Mouse (Mus musculus) 416B (cell line): ENCODE data around the gene Ppfibp1.
A peak's percentile ranks its signal among the peaks of the same experiment; 100 is the strongest.

ENCODE experiments used
- DNase-seq: peaks from one replicate; pipeline ENCODE4 v3.0.0; 2011; ENCODE audit warnings: low read depth

Ppfibp1 gene

DNA sequence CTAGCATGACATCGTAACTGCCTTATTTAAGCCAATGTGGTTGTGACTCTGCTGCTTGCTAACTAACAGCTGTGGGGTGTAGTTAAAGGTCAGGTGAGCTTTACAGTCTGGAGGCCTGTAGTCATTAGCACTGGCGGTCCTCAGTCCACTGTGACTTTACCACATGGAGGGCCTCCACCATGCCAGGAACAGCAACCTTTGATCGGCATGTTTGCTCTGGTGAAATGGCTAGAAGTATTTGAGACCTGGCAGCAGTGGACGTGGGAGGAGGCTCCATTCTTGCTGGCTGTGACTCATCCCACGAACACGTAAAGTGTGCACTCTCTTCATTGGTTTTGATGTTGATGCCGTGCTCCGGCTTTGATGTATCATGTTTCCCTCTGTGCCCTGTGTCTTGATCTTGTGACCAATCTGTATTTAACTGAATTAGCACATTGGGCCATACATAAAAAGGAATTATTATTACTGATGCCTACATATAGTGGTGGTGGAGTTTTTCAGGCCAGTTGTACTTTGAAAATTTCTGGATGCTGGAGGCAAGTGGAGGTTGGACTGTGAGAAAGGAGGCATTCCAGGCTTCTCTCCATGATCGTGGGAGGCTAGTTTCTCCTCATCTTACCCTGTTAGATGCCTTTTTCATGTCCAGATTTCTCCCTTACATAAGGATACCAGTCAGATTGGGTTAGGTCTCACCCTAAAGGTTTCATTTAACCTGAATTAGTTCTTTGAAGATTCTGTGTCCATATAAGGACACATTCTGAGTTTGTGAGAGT is 71.8 kb downstream of the Ppfibp1 start:
- DNase-seq: peak; percentile 62

DNA sequence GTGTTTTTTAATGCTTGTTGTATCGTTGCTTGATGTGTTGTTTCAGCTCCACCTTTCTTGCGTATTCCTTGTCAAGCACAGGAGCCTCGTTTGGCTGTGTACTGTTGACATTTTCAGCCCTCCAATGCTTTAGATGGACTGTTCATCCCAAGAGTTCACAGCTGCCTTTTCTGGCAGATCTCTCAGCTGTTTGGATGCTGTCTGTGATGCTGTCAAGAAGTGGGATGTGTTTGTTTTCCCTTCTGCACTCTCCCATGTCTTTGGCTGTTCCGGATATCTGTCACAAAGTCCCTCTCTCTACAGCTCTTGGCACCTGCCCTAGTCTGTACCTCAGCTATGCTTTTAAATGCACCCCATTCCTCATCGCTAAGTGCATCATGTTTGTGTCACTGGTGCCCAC is 72.7 kb downstream of the Ppfibp1 start:
- DNase-seq: no peak

DNA sequence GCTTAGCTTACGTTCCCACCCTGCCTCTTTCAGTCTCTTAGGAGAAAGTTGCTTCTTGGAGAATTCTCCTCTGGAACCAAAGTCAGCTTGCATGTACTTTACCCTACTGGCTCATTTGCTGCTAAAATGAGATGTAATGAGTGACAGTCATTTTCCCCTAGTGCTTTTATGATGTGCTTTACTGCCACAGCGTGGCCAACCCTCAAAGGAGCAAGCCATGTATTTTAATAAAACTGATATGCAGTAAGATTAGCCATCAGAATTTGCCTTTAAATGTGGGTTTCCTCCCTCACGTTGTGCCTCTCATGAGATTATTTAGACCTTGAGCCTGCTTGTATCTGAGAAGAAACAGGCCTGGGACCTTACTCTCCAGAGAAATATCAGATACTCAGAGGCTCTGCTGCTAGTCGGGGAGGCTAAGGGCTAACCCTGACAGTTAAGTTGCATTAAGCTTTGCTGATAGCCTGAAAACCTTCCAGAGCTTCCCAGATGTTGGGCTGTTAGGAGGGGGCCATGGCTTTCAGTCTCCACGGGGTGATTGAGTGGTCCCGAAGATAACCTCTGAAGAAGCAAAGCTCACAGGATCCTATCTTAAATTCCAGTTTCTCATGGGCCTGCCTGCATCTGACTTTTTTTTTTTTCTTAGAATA is 73.7 kb downstream of the Ppfibp1 start:
- DNase-seq: no peak

DNA sequence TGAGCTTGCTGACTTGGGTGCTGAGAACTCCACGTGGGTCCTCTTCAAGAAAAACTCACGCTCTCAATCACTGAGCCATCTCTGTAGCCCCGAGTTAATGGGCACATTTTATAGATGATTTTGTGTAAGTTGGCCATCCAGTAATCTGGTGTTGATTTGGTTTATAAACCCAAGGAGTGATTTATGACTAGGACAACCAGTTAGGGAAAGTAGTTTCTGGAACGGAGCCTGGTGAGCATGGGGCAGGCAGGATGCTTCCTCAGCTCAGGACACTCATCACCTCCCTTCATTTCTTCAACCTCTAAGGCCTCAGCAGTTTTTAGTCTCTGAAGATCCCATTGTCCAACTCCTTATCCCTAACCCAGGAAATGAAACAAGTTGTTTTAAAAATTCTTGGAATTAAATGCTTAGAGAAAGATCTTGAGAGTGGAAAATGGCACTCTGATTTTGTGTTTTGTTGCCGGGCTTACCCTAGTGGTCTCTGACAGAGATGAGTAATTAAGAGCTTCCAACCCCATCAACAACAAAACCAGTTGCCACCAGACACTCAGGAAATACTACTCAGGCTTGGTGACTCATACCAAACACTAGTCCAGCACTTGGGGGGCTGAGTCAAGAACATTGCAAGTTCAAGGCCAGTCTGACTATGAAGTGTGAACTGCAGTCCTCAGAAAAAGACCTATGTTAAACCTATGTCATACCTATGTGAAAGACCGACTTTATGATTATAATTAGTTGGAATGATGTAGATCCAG is 75.3 kb downstream of the Ppfibp1 start:
- DNase-seq: peak; percentile 85

DNA sequence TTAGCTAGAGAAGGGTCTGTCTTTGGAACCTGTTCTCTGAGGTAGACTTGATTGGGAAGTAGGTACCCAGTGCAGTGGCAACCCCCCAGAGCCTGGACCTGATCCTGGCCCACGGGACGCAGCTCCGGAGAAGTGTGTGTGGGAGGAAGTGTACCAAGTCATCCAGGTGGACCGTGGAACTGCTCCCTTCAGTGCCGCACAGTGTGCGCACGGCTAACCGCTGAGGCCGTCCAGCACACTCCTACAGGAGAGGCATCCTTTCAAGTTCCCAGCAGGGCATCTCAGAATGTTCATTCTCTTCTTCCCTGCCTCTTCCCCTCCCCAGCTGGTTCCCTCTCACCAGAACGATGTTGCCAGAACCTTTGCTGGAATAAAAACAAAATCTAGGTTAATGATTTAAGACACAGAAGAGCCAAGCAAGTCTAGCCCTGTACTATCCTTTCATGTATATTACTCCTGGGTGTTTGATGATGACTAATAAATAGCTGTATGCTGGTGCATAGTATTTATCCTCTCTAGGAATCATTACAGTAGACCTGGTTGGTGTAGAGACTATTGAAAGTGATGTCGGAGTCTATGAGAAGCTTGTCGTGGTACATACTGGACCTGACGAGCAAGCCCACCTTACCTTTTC is 77.0 kb downstream of the Ppfibp1 start:
- DNase-seq: no peak

DNA sequence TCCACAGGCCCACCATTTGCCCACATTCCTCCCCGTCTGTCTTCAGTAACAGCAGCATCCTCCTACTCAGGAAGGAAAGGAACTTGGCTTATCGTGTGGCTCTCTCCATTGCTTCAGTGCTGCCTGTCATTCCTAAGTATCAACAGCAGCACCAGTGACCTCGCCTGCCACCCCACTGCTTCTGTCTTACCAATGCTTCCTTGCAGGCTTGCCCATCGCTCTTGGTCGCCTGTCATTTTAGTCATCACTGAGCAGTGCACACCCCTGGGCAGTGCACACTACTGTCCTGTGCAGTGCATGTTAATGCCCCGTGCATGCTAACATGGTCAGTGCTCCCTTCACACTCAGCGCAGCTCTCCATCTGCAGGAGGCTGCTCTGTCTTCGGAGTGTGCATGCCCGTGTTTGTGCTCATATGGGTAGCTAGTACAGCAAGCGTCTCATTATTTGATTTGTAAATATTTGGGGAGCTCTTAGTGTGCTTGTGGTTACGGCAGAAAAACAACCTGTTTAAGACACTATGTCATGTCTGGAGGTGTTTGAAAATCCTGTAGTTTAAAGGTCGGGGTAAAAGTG is 78.2 kb downstream of the Ppfibp1 start:
- no peak for DNase-seq

DNA sequence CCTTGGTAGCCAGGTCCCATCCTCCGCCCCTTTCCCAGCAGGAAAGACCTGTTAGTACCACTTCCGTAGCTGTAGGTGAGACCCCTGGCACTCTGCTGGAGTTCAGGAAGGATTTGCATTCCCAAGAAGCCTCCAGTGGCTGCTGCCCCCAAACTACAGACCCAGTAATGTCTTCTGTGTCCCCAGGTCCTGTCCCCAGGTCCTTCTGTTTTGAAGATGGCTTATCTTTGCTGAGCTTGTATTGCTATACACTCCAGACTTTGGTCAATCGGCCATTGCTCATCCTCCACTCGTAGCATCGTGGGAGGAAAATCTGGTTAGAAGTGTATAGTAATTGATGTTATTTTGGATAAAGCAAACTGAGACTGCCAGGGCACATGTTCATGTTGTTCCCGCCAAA is 79.5 kb downstream of the Ppfibp1 start:
- no peak for DNase-seq

DNA sequence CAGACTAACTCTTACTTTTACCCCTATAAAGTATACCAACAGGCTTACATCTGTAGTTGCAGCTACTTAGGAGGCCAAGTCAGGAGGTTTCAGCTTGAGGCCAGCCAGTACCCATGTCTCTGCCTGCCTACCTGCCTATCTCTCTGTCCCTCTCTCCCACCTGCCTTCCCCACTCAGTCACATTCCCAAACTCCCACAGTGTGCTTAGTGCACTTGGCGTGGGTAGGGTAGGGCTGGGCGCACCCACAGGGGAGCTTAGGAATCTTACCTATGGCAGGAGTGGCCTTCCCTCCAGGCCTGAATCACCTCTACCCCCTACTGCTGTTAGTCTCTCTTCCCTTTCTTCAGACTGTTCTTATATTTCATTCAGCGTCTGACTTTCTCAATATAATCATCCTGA is 82.5 kb downstream of the Ppfibp1 start:
- DNase-seq: no peak

DNA sequence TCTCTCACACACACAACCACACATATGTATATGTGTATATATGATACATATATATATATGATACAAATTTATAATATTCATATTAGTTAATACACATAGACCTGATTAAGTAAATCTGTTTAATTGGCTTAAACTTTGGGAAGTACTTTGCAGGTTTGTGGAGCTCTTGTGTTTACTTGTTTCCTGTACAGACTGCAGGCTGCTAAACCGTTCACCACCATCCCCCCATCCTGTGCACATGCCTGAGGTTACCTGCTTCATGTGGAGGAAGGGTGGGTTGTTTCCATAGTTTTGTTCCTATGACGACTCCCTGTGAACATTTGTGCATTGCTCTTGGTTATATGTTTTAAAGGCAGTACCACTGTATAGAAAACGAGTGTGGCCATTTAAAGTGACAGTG is 83.1 kb downstream of the Ppfibp1 start:
- DNase-seq: no peak

DNA sequence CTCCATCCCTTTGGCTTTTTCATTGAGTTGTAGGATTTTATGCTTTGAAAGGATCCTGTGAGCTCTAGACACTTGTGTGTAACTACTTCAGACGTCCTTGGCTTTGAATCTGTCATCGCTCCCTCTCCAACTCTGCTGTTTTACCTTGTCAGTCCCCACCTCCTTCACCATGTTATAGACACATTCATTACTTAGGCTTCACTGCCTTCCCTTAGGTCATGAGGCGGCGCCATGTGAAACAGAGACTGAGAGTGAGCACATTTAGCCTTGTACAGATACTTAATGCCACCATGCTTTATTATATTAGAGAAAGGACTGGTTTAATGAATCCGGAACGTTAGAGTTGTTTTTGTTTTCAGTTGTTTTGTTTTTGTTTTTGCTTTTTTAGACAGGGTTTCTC is 83.7 kb downstream of the Ppfibp1 start:
- no peak for DNase-seq

DNA sequence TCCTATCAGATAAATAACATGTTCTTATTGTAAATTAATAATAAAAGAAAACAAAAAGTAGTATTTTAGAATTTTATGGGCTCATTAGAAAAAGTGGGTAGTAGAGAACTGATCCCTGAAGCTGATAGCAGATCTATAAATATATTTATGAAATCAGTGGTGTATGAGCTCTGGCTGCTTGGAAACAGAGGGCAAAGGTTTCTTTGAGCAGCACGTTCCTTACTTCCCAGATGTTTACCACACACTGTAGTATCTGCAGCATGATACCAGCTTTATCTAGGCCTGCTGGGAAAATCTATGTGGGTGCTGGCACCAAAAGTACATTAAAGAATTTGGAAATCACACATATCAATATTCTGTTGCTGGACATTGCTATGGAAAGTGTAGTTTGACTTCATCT is 84.5 kb downstream of the Ppfibp1 start:
- no peak for DNase-seq

DNA sequence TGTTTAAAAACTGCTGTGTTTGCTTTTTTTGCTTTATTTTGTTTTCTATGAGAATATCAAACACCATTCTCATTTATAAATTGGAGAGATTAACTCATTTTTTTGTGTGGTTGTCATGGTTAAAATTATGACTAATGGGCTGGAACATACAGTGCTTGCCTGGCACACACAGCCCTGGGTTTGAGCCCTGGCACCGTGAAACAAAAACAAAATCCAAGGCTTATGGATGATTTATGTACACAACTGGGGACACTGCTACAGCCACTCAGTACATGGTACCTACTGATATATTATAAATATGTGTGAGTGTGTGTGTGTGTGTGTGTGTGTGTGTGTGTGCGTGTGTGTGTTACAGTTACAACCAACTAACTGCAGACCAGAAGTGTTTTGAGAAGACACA is 85.1 kb downstream of the Ppfibp1 start:
- DNase-seq: no peak

DNA sequence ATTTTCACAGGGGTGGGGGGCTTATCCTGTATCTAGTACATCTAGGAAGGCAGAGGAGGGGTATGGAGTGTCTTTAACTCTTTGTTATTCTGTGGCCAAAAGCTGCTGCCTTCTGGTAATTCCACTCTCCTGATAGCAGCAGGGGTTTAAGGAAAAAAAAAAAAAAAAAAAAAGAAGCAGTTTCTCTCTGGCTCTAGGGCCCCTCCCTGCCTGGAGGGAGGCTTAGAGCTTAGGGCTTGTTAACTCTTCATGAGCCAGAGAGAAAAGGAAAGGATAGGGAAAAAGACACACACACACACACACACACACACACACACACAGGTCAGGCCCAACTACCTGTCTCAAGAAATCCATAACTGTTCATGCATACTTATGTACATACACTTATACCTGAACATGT is 85.5 kb downstream of the Ppfibp1 start:
- no peak for DNase-seq

DNA sequence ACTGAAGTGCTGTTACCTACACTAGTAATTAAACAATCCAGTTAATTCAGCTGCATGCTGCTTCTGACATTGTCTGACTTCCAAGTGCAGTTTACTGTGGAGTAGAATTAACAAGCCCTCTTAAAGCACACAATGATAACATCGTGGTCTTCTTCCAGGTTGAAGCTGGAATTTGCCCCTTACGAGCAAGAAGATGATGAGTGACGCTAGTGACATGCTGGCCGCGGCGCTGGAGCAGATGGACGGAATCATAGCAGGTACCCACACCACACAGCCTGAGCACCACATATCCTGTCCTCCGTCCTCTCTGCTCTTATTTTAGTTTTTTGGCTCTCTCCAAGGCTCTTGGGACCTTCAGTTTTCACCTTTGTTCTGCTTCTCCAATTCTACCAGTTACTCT is 88.2 kb downstream of the Ppfibp1 start:
- no peak for DNase-seq

DNA sequence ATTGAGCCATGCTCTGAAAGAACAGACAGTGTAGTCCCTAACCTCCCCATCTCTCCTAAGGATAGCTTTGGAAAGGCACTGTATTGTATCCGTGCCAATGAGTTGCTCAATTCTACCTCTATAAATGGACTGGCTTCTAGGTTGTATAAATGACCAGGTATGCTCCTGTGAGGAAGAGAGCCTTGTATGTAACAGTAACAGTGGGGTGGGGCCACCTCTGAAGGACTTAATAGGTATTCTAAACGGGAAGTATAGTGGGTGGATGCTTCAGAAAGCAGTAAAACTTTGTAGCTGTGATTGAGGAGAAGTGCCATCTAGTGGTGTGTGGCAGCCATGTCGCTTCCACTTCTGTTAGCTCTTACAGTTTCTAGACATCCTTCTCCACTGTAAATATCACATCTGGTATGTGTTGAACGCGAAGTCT is 90.4 kb downstream of the Ppfibp1 start:
- peak; percentile 46 for DNase-seq

DNA sequence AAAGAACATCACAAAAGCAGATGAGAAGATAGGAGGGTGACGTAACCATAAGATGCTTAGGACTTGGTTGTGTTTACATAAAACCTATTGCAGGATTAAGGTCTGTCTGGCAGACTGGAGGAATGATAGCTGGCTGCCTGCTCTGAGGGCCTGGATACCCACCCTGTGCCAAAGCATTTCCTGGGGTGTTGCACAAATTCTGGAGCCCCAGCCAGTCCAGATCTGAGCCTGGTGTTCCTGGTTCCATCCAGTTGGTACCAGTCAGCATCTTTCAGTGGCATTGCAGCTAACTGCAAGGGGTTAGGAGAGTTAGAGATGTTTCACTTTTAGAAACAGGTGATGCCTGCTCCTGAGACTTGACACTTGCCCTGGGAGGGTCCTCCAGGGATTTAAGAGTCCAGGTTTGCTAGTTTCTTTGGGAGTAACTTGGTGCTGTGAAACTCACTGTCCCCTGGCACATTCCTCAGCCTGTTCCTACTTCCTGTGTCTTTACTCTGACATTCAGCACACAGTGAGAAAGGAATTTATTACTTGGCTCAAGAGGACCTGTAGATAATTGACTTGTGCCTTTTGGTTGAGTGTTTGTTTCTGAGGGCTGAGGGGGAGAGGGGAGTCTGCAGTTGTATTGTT is 90.9 kb downstream of the Ppfibp1 start:
- no peak for DNase-seq

DNA sequence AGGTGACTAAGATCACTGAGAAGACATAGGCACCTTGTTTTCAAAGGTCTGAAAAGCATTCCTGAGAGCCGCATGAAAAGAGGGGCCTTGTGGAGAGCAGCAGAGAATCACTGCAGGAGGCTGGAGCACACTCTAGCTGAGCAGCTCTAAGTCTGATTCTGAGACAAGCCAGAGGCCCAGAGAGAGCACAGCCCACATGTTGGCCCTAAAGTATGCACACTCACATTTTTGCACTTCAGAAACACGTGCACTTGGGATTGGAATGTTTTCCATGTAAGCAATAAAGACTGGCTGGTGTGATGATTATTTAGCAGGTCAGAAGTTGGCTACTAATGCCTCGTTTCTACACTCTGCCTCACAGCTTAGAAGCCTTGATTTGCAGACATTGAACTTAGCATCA is 91.7 kb downstream of the Ppfibp1 start:
- DNase-seq: no peak

DNA sequence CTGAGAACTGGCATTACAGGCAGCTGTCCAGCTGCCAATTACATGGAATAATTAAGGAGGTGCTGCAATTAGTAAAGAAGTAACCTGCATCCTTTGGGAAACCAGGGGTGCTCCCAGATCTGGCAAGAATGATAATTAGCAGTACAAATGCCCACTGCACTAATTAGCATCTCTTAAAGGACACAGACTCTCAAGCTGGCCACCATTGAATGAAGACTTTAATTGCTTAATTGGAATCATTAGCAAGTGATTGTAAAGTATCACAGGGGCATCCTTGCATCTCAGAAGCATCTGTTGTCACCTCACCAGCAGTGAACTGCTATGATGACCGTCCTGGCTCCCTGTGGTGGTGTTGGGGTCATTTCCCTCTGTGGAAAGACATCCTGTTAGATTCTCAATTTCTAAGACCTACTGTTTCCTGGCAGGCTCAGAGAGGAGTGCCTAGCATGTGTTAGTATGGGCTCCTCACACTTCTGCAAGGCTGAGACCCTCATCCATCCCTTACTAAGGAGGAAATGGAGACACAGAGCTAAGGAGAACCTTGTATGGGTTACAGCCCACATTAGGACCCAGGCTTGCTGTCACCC is 93.1 kb downstream of the Ppfibp1 start:
- no peak for DNase-seq

DNA sequence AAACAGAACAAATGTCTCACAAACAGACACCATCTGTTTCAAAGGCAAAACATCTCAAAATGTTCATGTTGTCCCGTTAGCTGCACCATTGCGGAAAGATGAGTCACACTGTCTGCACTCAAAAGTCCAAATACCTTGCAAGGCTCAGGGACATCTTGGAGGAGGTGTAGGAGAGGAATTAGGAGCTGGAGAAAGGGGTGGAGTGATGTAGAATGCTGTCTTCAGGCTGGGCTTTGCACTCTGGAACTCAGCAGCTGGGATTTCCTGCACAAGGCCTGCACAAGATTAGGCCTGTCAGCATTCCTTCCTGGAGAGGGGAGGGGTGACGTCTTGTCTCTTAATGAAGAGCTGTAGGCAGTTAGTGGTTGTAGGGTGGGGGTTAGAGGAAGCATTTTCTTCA is 96.3 kb downstream of the Ppfibp1 start:
- no peak for DNase-seq

DNA sequence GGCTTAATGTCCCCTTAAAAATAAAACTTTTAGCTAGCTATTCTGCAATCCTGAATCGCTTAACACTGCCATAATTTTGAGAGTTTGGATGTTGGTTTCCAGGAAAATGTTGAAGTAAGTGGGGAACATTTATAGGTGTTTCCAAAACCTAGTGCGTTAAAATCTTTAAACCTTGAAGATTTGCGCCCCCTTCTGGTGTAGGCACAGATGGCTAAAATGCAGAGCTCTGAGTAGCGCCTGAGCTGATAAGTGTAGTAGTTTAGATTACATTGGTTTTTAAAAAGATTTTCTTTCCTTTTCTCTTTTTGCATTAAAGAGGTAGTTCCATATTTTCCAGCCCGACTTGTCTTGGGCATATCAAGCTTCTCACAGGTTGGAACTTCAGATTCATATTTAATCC is 105.9 kb downstream of the Ppfibp1 start:
- peak; percentile 64 for DNase-seq

DNA sequence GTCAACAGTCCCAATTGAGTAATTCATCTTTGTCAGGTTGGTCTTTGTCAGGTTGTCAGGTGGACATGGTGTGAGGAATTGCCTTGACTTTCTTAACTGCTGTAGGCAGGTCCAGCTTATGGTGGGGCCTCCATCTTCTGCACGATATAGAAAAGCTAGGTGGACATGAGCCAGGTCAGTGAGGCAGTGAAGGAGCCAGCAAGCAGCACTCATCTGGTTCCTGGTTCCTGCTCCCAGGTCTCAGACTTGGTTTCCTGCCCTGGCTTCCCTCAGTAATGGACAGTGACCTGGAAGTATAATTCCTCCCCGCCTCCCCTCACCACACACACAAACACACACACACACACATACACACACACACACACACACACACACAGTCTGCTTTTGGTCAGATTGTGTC is 107.1 kb downstream of the Ppfibp1 start:
- no peak for DNase-seq

DNA sequence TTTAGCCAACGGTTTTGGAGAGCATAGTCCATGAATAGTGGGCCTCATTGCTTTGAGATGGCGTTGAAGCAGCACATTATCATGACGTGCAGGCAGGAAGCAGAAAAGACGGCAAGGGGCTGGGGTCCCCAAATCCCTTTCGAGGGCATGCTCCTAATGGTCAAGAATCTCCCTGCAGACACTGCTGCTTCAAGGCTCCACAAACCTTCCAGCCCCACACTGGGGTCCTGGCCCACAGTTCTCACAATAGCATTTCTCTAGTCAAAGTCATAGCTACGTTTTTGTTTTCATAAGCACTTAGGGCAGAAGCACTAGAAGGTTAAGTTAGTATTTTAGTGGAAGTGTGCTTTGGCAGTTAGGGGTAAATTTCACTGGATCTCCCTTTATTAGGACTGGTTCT is 107.6 kb downstream of the Ppfibp1 start:
- no peak for DNase-seq
